Mouse (Mus musculus) hindbrain, embryonic 11.5 days (tissue): Measurements from ENCODE around the gene Agbl3. TPM values are rescaled to one million over a fixed set of nuclear protein-coding genes. Genes with fewer than 3 reads are reported as not detected.

ENCODE experiments used
- ATAC-seq: fragments of 200-750 bp; cut with Nextera tagmentation; 2 replicates; pipeline ENCODE4 v1.8.0; 2017; ENCODE audit warnings: mild to moderate bottlenecking, moderate TSS enrichment, moderate library complexity; ENCODE audit not compliant: low FRiP score
- DNase-seq: peaks from one replicate; pipeline ENCODE4 v3.0.0-alpha.2; 2015; ENCODE audit warnings: low spot score
- H3K27ac ChIP-seq: fragments of 300-500 bp; sonication (generic); 2 replicates; pipeline ENCODE4 v1.5.1; 2014; ENCODE audit warnings: mild to moderate bottlenecking, low read depth, low read length
- H3K27me3 ChIP-seq: fragments of 300-500 bp; sonication (generic); 2 replicates; pipeline ENCODE4 v1.6.1; 2014; ENCODE audit warnings: mild to moderate bottlenecking, low read length, moderate library complexity, mixed read lengths; ENCODE audit not compliant: control insufficient read depth, insufficient read depth
- H3K36me3 ChIP-seq: fragments of 300-500 bp; sonication (generic); 2 replicates; pipeline ENCODE4 v1.6.1; 2014; ENCODE audit warnings: mild to moderate bottlenecking, low read length, moderate library complexity, mixed read lengths; ENCODE audit not compliant: control insufficient read depth, insufficient read depth
- H3K4me1 ChIP-seq: fragments of 300-500 bp; sonication (generic); replicated peaks from 2 replicates; pipeline ENCODE4 v1.6.1; 2014; ENCODE audit warnings: low read length, mixed read lengths; ENCODE audit not compliant: control insufficient read depth, insufficient read depth
- H3K4me2 ChIP-seq: fragments of 300-500 bp; sonication (generic); replicated peaks from 2 replicates; pipeline ENCODE4 v1.6.1; 2014; ENCODE audit warnings: mild to moderate bottlenecking, low read depth, low read length
- H3K4me3 ChIP-seq: fragments of 300-500 bp; sonication (generic); 2 replicates; pipeline ENCODE4 v1.5.1; 2014; ENCODE audit warnings: low read depth, low read length
- H3K9ac ChIP-seq: fragments of 300-500 bp; sonication (generic); 2 replicates; pipeline ENCODE4 v1.6.1; 2014; ENCODE audit warnings: low read depth, low read length
- H3K9me3 ChIP-seq: fragments of 300-500 bp; sonication (generic); 2 replicates; pipeline ENCODE4 v1.6.1; 2016; ENCODE audit warnings: low read length; ENCODE audit not compliant: control insufficient read depth
- WGBS: fragments of 180-500 bp; shearing (Covaris S2); extraction: QIAGEN DNeasy Blood & Tissue Kit; methylation state at CpG from one replicate; pipeline ENCODE4 v1.1.7; 2014; 5-methylcytosine and 5-hydroxymethylcytosine counted together
- polyA plus RNA-seq: library from polyadenylated mRNA; unstranded; fragments of >200 nt; fragmentation: Nextera tagmentation; extraction: Ambion mirVana; gene quantifications from 2 replicates; pipeline ENCODE4 v1.2.1, GENCODE M21; 2014

Agbl3 gene
- polyA plus RNA-seq, 1 experiment from 2014 or later, result 7.1 TPM

- Histone ChIP-seq H3K9me3 (no peaks in the 10 kb centered on the region), H3K4me2 (no peak overlapping the region), H3K27ac (no peak overlapping the region), H3K9ac (no peak overlapping the region), H3K27me3 (no peaks in the 10 kb centered on the region), H3K4me3 (no peak overlapping the region), H3K36me3 (no peaks in the 10 kb centered on the region), H3K4me1 (no peaks in the 10 kb centered on the region)
- ATAC-seq, result no peak
- 88% methylated on average over 10 of the region's 10 CpGs for WGBS
- no peak for DNase-seq
These were observed 92.6 kb downstream of the Agbl3 start for GRCm38 (mm10) chr6:34872871-34873270.

- Histone ChIP-seq H3K36me3 (no peaks in the 10 kb centered on the region), H3K27me3 (no peaks in the 10 kb centered on the region), H3K4me3 (no peak overlapping the region), H3K4me2 (no peak overlapping the region), H3K4me1 (no peaks in the 10 kb centered on the region), H3K27ac (no peak overlapping the region), H3K9me3 (no peaks in the 10 kb centered on the region), H3K9ac (no peak overlapping the region)
- 77% methylated on average over 21 of the region's 21 CpGs for WGBS
- no peak for DNase-seq
- no peak for ATAC-seq
These were observed 94.1 kb downstream of the Agbl3 start for GRCm38 (mm10) chr6:34874101-34874921.

GRCm38 (mm10) chr6:34875268-34875761, 95.1 kb downstream of the Agbl3 start:
- Histone ChIP-seq H3K9ac (no peak overlapping the region), H3K4me3 (no peak overlapping the region), H3K27me3 (no peaks in the 10 kb centered on the region), H3K4me1 (no peaks in the 10 kb centered on the region), H3K27ac (no peak overlapping the region), H3K9me3 (no peaks in the 10 kb centered on the region), H3K36me3 (no peaks in the 10 kb centered on the region), H3K4me2 (no peak overlapping the region)
- ATAC-seq, result no peak
- no peak for DNase-seq
- WGBS, result 89% methylated on average over 15 of the region's 15 CpGs

GRCm38 (mm10) chr6:34875966-34876834, 96.0 kb downstream of the Agbl3 start:
- Histone ChIP-seq H3K4me1 (no peaks in the 10 kb centered on the region), H3K27ac (no peak overlapping the region), H3K4me3 (no peak overlapping the region; the same call in 1 of the 2 replicates), H3K27me3 (no peaks in the 10 kb centered on the region), H3K9me3 (no peaks in the 10 kb centered on the region), H3K9ac (peak overlapping the region; percentile 90; the same call in 1 of the 2 replicates), H3K4me2 (no peak overlapping the region; the same call in 1 of the 2 replicates), H3K36me3 (no peaks in the 10 kb centered on the region)
- DNase-seq, result no peak
- WGBS, result 58% methylated on average over 12 of the region's 12 CpGs
- ATAC-seq, result no peak

GRCm38 (mm10) chr6:34876835-34877156, 96.6 kb downstream of the Agbl3 start:
- Histone ChIP-seq H3K36me3 (no peaks in the 10 kb centered on the region), H3K27me3 (no peaks in the 10 kb centered on the region), H3K9me3 (no peaks in the 10 kb centered on the region), H3K9ac (peak overlapping the region; percentile 90), H3K4me1 (no peaks in the 10 kb centered on the region), H3K27ac (no peak overlapping the region), H3K4me2 (peak overlapping the region; percentile 67), H3K4me3 (peak overlapping the region; percentile 68; the same call in 1 of the 2 replicates)
- no peak for DNase-seq
- ATAC-seq, result no peak
- WGBS, result 53% methylated on average over 2 of the region's 2 CpGs

- Histone ChIP-seq H3K27ac (peak within 1 kb of the TSS; percentile 85), H3K4me3 (peak within 1 kb of the TSS; percentile 68), H3K9ac (peak within 1 kb of the TSS; percentile 90), H3K9me3 (no peaks in the 10 kb centered on the region), H3K36me3 (no peaks in the 10 kb centered on the region), H3K4me1 (no peaks in the 10 kb centered on the region), H3K27me3 (no peaks in the 10 kb centered on the region), H3K4me2 (peak within 1 kb of the TSS; percentile 67)
- DNase-seq (peak; percentile 98), ATAC-seq (peak; percentile 92)
- under 1% methylated on average over 53 of the region's 56 CpGs for WGBS
These were observed 97.5 kb downstream of the Agbl3 start, which contains the start of gene Cyren for GRCm38 (mm10) chr6:34877509-34878321. Cyren (minus strand) TSS chr6:34878060.

GRCm38 (mm10) chr6:34879101-34879740, 99.0 kb downstream of the Agbl3 start:
- no peaks in the 10 kb centered on the region for H3K4me1 ChIP-seq
- H3K4me2 ChIP-seq, result no peak overlapping the region
- H3K9me3 ChIP-seq, result no peaks in the 10 kb centered on the region
- 88% methylated on average over 16 of the region's 16 CpGs for WGBS
- no peak overlapping the region for H3K27ac ChIP-seq
- DNase-seq, result no peak
- no peak overlapping the region for H3K4me3 ChIP-seq
- H3K9ac ChIP-seq, result no peak overlapping the region
- H3K36me3 ChIP-seq, result no peaks in the 10 kb centered on the region
- no peak for ATAC-seq
- no peaks in the 10 kb centered on the region for H3K27me3 ChIP-seq
